In the genomic region with DNA sequence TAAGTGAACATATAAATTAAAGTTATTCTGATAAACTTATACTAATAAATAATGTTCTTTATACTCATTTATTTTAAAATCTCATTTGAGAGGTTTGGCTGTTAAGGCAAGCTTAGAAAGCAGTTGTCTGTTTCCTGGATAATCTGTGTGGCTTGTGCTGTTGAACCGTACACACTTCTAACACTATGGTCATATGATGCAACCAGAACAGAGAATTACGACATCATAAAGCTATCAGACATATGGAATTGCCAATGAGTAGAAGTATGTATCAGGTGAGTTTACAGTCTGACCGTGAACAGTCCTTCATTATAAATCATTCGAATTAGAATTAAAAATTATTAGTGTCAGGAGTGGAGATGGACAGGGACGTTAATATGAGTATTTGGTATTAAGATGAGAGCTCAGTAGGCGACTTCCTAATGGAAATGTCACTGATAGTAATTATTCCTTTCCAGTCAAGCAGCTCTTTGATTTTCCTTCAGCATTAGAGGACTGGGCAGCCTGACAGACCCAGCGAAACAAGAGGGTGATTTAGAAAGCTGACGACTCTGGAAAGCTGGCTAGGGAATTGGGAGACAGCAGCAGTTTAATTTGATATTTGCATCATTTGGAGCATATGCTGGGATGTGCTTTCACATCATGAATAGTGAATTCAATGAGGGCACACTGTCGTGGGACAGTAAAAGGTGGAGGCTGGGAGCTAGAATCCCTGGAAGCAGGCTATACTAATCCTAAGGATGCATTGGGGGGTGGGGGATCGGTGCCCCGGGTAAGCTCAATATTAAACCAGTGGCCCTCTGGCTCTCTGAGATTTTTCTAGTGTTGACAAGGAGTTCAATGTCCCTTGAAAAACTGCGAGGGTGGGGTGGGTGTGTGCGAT, we compare ENCODE assay signal across 21 mouse cellular contexts.
DNase-seq lines count a peak whose midpoint lies in the region; ATAC-seq and TF ChIP-seq lines count a peak whose summit lies in the region.
"Had no signal": no experiment of that assay in that cellular context is flagged by ENCODE, and none has a peak within 500 bp of the region (broad histone marks: within the 10 kb centered on the region; RNA-seq: fewer than 3 reads in every experiment).

No protein-coding gene starts in this region.

- no peaks in the 10 kb centered on the region for H3K27me3 ChIP-seq in midbrain, embryonic 13.5 days
- no peaks in the 10 kb centered on the region for H3K27me3 ChIP-seq in midbrain, embryonic 11.5 days (ENCODE audit: control insufficient read depth, insufficient read depth, low read length)
- H3K27me3 ChIP-seq in forebrain, embryonic 16.5 days (replicated peaks; ENCODE audit: control insufficient read depth, insufficient read depth, low read length), result no peaks in the 10 kb centered on the region
- no peaks in the 10 kb centered on the region for H3K27me3 ChIP-seq in hindbrain, embryonic 16.5 days (replicated peaks; ENCODE audit: control insufficient read depth, insufficient read depth, low read length)
- no peaks in the 10 kb centered on the region for H3K27me3 ChIP-seq in neural tube, embryonic 13.5 days
- H3K27me3 ChIP-seq in lung, postnatal 0 days (replicated peaks; ENCODE audit: insufficient read depth, low read length), result no peaks in the 10 kb centered on the region
- H3K27me3 ChIP-seq: CH12.LX; liver, embryonic 13.5 days; lung, embryonic 15.5 days; megakaryocyte, embryonic 14.5 days had no signal

- no peak overlapping the region for H3K9ac ChIP-seq in midbrain, embryonic 13.5 days (replicated peaks)
- no peak overlapping the region for H3K9ac ChIP-seq in midbrain, embryonic 11.5 days (ENCODE audit: low read length)
- H3K9ac ChIP-seq in forebrain, embryonic 16.5 days (replicated peaks; ENCODE audit: low read depth, low read length), result no peak overlapping the region
- no peak overlapping the region for H3K9ac ChIP-seq in hindbrain, embryonic 16.5 days (ENCODE audit: low read depth, low read length)
- no peak overlapping the region for H3K9ac ChIP-seq in neural tube, embryonic 13.5 days
- H3K9ac ChIP-seq in lung, postnatal 0 days (replicated peaks; ENCODE audit: low read depth), result no peak overlapping the region
- H3K9ac ChIP-seq: liver, embryonic 13.5 days; lung, embryonic 15.5 days had no signal

- H3K36me3 ChIP-seq in midbrain, embryonic 13.5 days, result no peaks in the 10 kb centered on the region
- H3K36me3 ChIP-seq in midbrain, embryonic 11.5 days (ENCODE audit: control insufficient read depth, insufficient read depth, low read length), result no peaks in the 10 kb centered on the region
- no peaks in the 10 kb centered on the region for H3K36me3 ChIP-seq in forebrain, embryonic 16.5 days (ENCODE audit: control insufficient read depth, insufficient read depth)
- H3K36me3 ChIP-seq in hindbrain, embryonic 16.5 days (ENCODE audit: control insufficient read depth, insufficient read depth, low read length), result no peaks in the 10 kb centered on the region
- no peaks in the 10 kb centered on the region for H3K36me3 ChIP-seq in neural tube, embryonic 13.5 days
- H3K36me3 ChIP-seq in lung, postnatal 0 days (ENCODE audit: insufficient read depth, low read length), result no peaks in the 10 kb centered on the region
- H3K36me3 ChIP-seq: heart, embryonic 10.5 days; liver, embryonic 13.5 days; lung, embryonic 15.5 days had no signal

- no peaks in the 10 kb centered on the region for H3K9me3 ChIP-seq in midbrain, embryonic 13.5 days
- no peaks in the 10 kb centered on the region for H3K9me3 ChIP-seq in midbrain, embryonic 11.5 days (ENCODE audit: control insufficient read depth, low read length)
- H3K9me3 ChIP-seq in forebrain, embryonic 16.5 days (ENCODE audit: control insufficient read depth, low read length), result no peaks in the 10 kb centered on the region
- H3K9me3 ChIP-seq in hindbrain, embryonic 16.5 days (ENCODE audit: control insufficient read depth, low read length), result no peaks in the 10 kb centered on the region
- no peaks in the 10 kb centered on the region for H3K9me3 ChIP-seq in neural tube, embryonic 13.5 days
- no peaks in the 10 kb centered on the region for H3K9me3 ChIP-seq in lung, postnatal 0 days (ENCODE audit: low read length)
- H3K9me3 ChIP-seq: heart, embryonic 10.5 days; liver, embryonic 13.5 days; lung, embryonic 15.5 days; megakaryocyte, embryonic 14.5 days had no signal

- DNase-seq in midbrain, embryonic 11.5 days (ENCODE audit: low spot score, missing footprints), result no peak
- no peak for DNase-seq in kidney, postnatal 25 days
- DNase-seq in lung, postnatal 0 days (ENCODE audit: low spot score), result no peak
- no peak for DNase-seq in lung, postnatal 14 days
- DNase-seq: adrenal gland, adult 2 months; cerebellum, adult 11 months; cerebellum, postnatal 36 days; gastrocnemius, postnatal 36 days; heart, postnatal 10 days; layer of hippocampus, postnatal 36 days; liver, embryonic 13.5 days had no signal

- TF ChIP-seq CTCF in lung, postnatal 0 days (IDR thresholded peaks at IDR 0.05), result no peak

- WGBS in midbrain, embryonic 13.5 days, result 68% methylated on average over 13 of the region's 13 CpGs
- 87% methylated on average over 13 of the region's 13 CpGs for WGBS in midbrain, embryonic 11.5 days
- 70% methylated on average over 13 of the region's 13 CpGs for WGBS in forebrain, embryonic 16.5 days
- WGBS in hindbrain, embryonic 16.5 days, result 61% methylated on average over 13 of the region's 13 CpGs
- WGBS in neural tube, embryonic 13.5 days, result 64% methylated on average over 13 of the region's 13 CpGs
- WGBS in lung, postnatal 0 days, result 81% methylated on average over 13 of the region's 13 CpGs

- ATAC-seq in midbrain, embryonic 13.5 days, result peak; percentile 73
- ATAC-seq in midbrain, embryonic 11.5 days (ENCODE audit: low FRiP score), result no peak
- peak; percentile 57 for ATAC-seq in forebrain, embryonic 16.5 days
- ATAC-seq in hindbrain, embryonic 16.5 days, result peak; percentile 63; the same call in 1 of the 2 replicates
- ATAC-seq in neural tube, embryonic 13.5 days (ENCODE audit: low read depth), result peak; percentile 74
- ATAC-seq in lung, postnatal 0 days, result no peak
- ATAC-seq: inflammation-experienced regulatory T-cells, adult 6 months had no signal

- TF ChIP-seq EP300 in lung, postnatal 0 days (IDR thresholded peaks at IDR 0.05), result no peak

- peaks cover 6% of the 10 kb centered on the region for H3K4me1 ChIP-seq in midbrain, embryonic 13.5 days (replicated peaks)
- no peaks in the 10 kb centered on the region for H3K4me1 ChIP-seq in midbrain, embryonic 11.5 days (ENCODE audit: control insufficient read depth, insufficient read depth, low read length)
- no peaks in the 10 kb centered on the region; the same call in 1 of the 2 replicates for H3K4me1 ChIP-seq in forebrain, embryonic 16.5 days (replicated peaks; ENCODE audit: control insufficient read depth, insufficient read depth, low read length)
- H3K4me1 ChIP-seq in hindbrain, embryonic 16.5 days (ENCODE audit: control insufficient read depth, insufficient read depth, low read depth, low read length), result no peaks in the 10 kb centered on the region
- H3K4me1 ChIP-seq in neural tube, embryonic 13.5 days (replicated peaks), result peaks cover 13% of the 10 kb centered on the region; the same call in 1 of the 2 replicates
- no peaks in the 10 kb centered on the region for H3K4me1 ChIP-seq in lung, postnatal 0 days (ENCODE audit: insufficient read depth, low read depth, low read length)
- H3K4me1 ChIP-seq: heart, embryonic 10.5 days; liver, embryonic 13.5 days; lung, embryonic 15.5 days; megakaryocyte, embryonic 14.5 days had no signal

- 0 out of 2 replicates have a peak overlapping the region, but pooled peaks have one; percentile 51 for H3K27ac ChIP-seq in midbrain, embryonic 13.5 days
- H3K27ac ChIP-seq in midbrain, embryonic 11.5 days (ENCODE audit: low read depth, low read length), result no peak overlapping the region
- H3K27ac ChIP-seq in forebrain, embryonic 16.5 days (ENCODE audit: low read length), result no peak overlapping the region
- H3K27ac ChIP-seq in hindbrain, embryonic 16.5 days (ENCODE audit: low read depth, low read length), result no peak overlapping the region
- H3K27ac ChIP-seq in neural tube, embryonic 13.5 days (replicated peaks), result 0 out of 2 replicates have a peak overlapping the region, but pooled peaks have one; percentile 33
- no peak overlapping the region for H3K27ac ChIP-seq in lung, postnatal 0 days (ENCODE audit: low read length)
- H3K27ac ChIP-seq: heart, embryonic 10.5 days; liver, embryonic 13.5 days; lung, embryonic 15.5 days had no signal

- H3K4me2 ChIP-seq in midbrain, embryonic 13.5 days (replicated peaks), result no peak overlapping the region
- H3K4me2 ChIP-seq in midbrain, embryonic 11.5 days, result no peak overlapping the region
- no peak overlapping the region for H3K4me2 ChIP-seq in forebrain, embryonic 16.5 days (ENCODE audit: low read length)
- no peak overlapping the region for H3K4me2 ChIP-seq in hindbrain, embryonic 16.5 days (ENCODE audit: low read length)
- no peak overlapping the region for H3K4me2 ChIP-seq in neural tube, embryonic 13.5 days
- no peak overlapping the region for H3K4me2 ChIP-seq in lung, postnatal 0 days (replicated peaks; ENCODE audit: low read depth, low read length)
- H3K4me2 ChIP-seq: liver, embryonic 13.5 days; lung, embryonic 15.5 days had no signal

- H3K4me3 ChIP-seq in midbrain, embryonic 13.5 days (replicated peaks), result no peak overlapping the region
- H3K4me3 ChIP-seq in midbrain, embryonic 11.5 days (ENCODE audit: low read depth, low read length), result no peak overlapping the region
- H3K4me3 ChIP-seq in forebrain, embryonic 16.5 days (replicated peaks; ENCODE audit: low read length), result no peak overlapping the region
- H3K4me3 ChIP-seq in hindbrain, embryonic 16.5 days (ENCODE audit: low read length), result no peak overlapping the region
- no peak overlapping the region for H3K4me3 ChIP-seq in neural tube, embryonic 13.5 days
- H3K4me3 ChIP-seq in lung, postnatal 0 days (ENCODE audit: low read depth, low read length), result no peak overlapping the region
- H3K4me3 ChIP-seq: erythroblast, embryonic 14.5 days; heart, embryonic 10.5 days; liver, embryonic 13.5 days; lung, embryonic 15.5 days; megakaryocyte, embryonic 14.5 days had no signal

Comparison
In these comparisons a context has a peak if more than half of its experiments do, and no peak if none do; other contexts are left out.
1. ATAC-seq: peak in midbrain, embryonic 13.5 days (single experiment), forebrain, embryonic 16.5 days (single experiment), hindbrain, embryonic 16.5 days (single experiment) and neural tube, embryonic 13.5 days (single experiment); none in midbrain, embryonic 11.5 days (single experiment) and lung, postnatal 0 days (single experiment).
2. H3K27ac ChIP-seq: peak in midbrain, embryonic 13.5 days (single experiment) and neural tube, embryonic 13.5 days (single experiment); none in midbrain, embryonic 11.5 days (single experiment), forebrain, embryonic 16.5 days (single experiment), hindbrain, embryonic 16.5 days (single experiment) and lung, postnatal 0 days (single experiment).